Mouse (Mus musculus): Measurements from ENCODE around the gene Hoxa6. TPM values are rescaled to one million over a fixed set of nuclear protein-coding genes. Genes with fewer than 3 reads are reported as not detected.

Hoxa6 gene
- 2.6 and 4.3 TPM in 2 replicates for polyA plus RNA-seq (2012; rRNA removed)

DNA sequence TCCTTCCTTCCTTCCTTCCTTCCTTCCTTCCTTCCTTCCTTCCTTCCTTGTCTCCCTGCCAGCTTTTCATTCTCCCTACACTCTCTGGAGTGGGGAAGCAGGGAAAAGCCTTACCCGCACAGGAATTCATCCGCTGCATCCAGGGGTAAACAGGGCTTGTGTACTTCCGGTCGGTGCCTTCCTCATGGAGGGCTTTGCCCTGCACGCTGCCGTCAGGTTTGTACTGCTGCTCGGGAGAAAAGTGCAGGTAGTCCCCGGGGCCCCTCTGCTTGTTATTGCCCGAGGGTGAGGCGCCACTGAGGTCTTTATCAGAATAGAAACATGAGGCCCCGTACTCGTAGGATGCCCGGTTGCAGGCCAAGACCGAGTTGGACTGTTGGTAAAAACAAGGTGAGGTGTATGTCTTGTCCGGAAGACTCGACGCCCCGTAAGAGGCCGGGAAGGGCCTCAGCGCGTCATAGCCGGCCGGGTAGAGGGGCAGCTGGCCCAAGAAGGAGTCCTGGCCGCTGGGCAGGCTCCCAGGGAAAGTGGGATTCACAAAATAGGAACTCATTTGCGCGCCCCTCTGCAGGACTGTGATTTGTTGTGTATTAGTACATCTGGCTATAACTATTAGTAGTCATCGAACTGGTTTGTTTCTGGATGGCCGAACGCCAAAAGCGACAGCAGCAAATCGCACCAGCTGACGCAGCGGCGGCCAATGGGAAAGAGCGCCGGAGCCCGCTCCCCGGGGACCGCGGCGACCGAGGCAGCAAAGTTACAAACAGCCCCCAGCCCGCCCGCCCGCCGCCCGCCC, at the start of gene Hoxa6:
Gene Hoxa6 (minus strand): TSS at position 651 of the 796 bp plus-strand sequence.

DNA sequence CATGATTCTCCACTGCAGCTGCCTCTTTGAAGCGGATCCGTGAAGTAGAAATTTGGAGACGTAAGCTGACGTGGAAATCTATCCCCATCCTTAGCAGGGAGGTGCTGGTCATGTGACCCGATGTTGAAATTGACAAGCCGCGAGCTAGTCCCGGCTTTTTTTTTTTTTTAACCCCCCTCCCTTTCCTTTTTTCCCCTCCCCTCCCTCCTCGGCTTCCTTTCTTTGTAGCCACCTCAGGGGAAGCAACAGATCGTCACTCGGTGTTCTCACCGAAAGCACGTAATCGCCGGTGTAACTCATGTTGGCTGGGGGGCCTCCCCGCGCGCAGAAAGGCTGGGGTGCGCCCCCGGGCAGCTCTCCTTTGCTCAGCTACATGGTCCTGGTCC, 37.2 kb upstream of the Hoxa6 start, which contains the start of gene Hoxa11:
Gene Hoxa11 (minus strand): TSS at position 54 of the 386 bp plus-strand sequence.

DNA sequence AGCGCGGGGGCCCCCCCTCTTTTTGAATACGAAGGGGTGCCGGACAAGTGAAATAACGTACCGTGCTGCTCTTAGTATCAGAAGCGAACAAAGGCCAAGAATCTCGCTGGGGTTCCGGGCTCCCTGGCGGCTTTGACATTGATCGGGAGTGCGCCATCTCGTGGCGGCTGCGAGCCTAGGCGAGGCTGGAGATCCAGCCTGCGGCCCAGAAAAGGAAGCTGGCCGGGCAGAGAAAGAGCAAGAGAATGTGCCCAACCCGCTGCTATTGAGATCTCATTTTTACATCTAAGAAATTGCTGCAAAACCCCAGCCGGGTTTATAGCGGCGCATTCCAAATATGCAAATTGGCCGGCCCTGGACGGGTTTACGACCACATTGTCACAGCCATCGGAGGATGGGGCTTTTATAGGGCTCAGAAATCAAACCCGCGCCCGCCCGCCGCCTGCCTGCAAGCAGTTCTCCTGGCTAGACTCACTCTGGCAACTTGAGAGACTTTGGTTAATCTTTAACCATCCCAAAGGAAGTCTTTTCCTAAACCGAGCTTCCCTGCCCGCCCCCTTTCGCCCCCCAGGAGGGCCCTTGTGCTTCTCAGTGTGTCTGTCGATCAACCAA, 32.0 kb upstream of the Hoxa6 start, which contains the start of gene Hoxa10:
Gene Hoxa10 (minus strand): TSS at position 466 of the 612 bp plus-strand sequence.

DNA sequence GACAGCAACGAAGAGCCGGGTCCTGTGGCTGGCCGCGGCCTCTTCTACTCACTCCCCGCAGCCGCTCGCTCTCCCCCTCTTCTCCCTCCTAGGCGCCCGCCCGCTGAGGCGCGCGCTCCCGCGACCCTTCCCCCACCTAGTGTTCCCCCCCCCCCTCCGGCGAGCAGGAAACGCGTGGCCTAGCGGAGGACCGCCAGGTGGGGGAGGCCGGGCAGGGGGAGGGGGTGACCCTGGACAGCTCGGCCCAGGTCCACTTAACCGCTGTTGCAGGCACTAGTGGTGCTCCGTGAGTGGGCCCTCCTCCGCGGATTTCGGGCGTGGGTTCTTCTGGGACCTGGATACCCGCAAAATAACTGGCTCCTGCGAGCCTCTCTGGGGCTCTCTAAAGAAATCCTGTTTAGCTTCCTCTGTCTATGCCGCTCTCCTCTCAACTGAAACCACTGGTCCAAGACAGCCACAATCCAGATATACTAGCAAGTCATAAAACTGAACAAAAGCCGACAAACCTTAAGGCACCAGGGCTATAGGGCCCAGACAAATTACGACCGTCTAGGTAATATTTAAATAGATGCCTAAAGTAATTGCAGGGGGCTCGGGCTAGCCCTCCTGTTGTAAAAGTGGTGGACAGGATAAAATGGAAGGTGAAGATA, 22.1 kb upstream of the Hoxa6 start, which contains the start of gene Hoxa9:
Gene Hoxa9 (minus strand): TSS at position 574 of the 650 bp plus-strand sequence.

DNA sequence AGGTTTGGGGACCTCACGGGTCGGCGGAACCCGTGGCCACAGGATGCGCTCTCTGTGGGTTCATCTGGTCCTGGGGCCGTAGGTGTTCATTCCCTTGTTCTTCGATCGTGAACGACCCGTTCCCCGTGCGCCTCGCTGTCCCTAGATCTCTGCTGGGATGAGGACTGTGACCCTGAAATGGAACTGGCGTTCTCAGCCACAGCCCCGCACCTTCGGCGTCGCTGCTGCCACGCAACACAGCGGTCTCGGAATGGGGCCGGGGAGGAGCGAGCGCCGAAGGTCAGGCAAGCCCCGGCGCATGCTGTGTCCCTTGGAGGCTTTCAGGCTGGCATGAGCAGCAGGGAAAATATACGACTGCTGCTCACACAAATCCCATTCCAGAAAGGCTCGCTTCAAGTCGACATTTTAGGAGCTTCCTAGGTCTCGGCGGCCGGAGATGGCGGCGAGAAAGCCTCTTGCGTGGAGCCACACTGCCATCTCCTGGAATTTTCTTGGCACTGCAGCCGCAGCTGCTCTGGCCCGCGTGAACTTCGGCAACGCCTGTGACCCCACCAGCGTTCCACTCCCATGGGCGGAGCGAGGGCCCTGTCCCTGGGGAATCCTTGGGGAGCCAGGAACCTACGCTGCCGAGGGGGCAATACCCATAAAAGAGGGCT, 12.9 kb upstream of the Hoxa6 start, which contains the start of gene Hoxa7:
Gene Hoxa7 (minus strand): TSS at position 518 of the 656 bp plus-strand sequence.

DNA sequence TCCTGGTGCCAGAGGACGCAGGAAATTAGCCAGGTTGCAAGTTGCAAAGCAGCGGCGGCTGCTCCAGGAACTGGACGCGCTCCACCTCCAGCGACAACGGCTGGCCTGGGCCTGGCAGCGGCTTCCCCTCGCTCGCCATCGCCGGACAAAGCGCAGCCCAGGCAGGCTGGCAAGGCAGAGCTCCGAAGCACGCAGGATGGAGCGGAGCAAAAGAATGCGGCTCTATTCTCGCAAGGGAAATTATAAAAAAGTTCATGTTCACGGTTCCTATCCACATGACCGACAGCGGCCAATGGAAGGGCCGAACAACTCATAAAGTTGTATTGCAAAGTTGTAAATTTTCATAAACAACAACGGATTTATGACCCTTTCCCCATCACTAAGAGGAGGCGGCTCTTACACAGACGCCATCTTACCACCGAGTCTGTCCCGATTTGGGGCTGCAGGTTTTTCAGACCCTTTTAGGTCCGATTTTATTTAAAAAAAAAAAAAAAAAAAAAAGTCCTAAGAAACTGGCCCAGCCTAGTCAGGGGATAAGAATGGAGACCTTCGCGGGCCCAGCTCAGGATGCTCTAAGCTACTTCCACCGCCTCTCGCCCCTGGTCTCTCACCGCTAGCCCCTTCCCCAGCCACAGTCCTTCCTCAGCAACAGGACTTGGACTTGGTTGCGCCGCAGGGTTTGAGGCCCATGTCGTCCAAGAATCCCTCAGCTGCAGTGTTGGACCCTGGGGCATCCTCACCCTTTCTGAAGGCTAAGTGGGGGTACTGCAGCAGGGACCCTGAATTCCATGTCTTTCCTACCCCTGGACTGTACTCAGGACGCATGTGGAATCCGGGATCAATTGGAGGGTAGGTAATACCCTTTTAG, 4.8 kb upstream of the Hoxa6 start, which contains the start of the genes Hoxa3 and Gm28308:
Gene Hoxa3 (minus strand): TSS at position 218 of the 868 bp plus-strand sequence.
Gene Gm28308 (minus strand): TSS at position 221 of the 868 bp plus-strand sequence.

DNA sequence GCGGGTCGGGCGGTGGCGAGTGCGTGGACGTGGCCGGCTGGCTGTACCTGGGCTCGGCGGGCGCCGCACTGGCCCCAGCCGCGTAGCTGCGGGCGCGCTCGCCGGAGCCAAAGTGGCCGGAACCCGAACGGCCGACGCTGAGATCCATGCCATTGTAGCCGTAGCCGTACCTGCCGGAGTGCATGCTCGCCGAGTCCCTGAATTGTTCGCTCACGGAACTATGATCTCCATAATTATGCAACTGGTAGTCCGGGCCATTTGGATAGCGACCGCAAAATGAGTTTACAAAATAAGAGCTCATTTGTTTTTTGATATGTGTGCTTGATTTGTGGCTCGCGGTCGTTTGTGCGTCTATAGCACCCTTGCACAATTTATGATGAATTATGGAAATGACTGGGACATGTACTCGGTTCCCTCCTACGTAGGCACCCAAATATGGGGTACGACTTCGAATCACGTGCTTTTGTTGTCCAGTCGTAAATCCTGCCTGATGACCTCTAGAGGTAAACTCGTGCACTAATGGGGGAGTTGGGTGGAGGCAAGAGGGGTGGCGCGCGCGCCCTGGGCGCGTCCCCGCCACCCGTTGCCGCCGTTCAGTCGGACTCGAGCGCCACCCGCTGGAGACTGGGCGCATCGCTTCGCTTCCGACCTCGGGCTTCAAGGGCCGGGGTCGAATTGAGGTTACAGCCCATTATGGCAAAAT, 4.3 kb downstream of the Hoxa6 start, which contains the start of gene Hoxa5:
Gene Hoxa5 (minus strand): TSS at position 538 of the 703 bp plus-strand sequence.

DNA sequence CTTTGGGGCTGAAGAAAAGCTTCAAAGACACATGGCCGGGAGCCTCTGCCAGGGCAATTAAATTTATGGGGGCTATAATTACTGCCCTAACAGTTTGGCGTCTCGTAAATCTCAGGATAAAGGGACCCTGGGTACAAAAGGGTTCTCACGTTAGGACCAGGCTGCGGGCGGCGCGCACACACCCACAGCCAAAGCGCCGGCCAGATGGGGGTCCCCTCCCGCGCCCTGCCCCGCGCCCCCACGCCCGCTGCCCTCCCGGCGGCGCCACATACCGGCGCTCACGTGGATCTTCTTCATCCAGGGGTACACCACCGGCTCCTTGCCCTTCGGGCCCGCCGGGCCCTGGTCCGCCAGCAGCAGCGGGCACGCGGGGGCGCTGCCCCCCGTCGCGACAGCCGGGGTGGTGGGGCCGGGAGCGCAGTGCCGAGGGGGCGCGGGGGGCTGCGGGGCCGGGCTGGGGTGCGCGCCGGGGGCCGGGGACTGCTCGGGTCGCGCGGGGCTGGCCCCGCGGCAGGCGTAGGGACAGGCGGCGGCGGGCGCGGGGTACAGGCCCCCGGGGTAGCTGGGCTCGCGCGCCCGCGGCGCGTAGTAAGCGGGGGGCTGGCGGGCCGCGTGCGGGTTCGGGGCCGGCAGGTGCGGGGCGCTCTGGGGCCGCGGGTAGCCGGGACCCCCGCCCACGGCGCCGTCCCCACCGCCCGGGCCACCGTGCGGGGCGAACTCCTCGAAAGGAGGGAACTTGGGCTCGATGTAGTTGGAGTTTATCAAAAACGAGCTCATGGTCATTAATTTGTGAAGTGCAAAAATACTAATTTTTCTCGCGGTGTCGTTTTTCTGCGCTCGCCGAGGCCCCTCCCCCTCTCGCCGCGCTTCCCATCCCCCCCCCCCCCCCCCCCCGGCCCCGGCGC, 17.4 kb downstream of the Hoxa6 start, which contains the start of gene Hoxa4:
Gene Hoxa4 (minus strand): TSS at position 848 of the 905 bp plus-strand sequence.

DNA sequence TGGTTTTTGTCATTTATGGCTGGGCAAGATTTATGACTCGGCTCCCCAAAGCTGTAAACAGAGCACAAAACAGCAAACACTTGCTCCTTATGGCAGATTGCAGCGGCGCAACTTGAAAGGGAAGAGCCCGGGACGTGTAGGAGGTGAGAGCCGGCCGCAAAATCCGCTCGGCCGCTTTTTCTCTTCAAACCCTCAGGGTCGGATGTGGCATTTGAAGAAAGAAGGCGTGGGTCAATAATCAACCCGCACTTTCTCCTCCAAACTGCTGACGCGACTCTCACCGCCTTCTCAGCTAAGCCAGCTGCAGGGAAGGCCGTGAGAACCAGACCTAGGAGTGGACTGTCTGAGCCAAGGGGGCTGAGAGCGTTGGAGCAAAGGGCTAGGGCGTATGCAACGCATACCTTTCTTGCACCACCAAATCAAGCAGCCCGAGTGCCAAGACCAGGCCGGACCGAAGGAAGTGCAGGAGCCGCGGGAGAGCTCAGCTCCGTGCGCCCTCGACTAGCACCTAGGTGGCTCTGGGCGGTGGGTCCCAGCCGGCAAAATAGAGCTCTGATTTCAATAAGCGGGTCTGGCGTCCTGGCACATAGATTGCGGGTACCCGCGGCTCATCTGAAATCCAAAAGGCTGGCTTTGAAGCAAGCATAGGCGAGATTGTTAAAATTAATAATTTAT, 31.3 kb downstream of the Hoxa6 start, which contains the start of gene 5730596B20Rik:
Gene 5730596B20Rik (plus strand): TSS at position 438 of the 675 bp plus-strand sequence.

DNA sequence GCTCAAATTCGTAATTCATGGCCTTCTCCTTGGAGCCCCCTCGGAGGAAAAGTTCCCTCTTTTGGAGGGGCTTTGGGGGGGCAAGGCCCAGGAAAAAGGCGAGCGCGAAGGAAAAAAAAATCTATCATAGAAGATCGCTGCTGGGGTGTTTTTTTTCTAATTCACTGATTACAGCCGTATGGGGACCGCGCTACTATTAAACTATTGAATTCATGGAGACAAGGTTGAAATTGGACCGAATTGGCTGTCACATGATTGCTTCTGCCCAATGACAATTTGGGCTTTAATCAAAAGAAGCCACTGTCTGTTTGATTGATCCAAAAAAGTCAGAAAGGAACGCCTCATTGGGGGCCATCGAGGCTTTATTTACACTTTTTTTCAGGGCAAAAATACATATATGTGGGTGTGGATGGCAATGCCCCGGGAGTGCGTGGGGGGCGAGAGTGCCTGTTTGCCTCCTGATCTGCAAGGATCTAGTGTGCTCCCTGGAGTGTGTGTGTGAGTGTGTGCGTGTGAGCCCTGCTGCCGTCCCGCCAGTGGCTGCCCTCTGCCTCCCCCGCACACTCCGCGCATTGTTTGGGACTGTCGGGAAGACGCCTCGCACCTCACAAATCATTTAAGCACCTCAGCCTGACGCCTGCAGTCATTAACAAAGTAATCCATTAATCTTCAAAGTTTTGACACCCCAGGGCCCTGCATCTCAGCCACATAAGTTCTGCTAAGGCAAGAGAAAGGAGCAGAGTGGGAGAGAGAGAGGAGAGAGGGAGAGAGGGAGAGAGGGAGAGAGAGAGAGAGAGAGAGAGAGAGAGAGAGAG, 43.7 kb downstream of the Hoxa6 start, which contains the start of gene Hoxa2:
Gene Hoxa2 (minus strand): TSS at position 206 of the 815 bp plus-strand sequence.

DNA sequence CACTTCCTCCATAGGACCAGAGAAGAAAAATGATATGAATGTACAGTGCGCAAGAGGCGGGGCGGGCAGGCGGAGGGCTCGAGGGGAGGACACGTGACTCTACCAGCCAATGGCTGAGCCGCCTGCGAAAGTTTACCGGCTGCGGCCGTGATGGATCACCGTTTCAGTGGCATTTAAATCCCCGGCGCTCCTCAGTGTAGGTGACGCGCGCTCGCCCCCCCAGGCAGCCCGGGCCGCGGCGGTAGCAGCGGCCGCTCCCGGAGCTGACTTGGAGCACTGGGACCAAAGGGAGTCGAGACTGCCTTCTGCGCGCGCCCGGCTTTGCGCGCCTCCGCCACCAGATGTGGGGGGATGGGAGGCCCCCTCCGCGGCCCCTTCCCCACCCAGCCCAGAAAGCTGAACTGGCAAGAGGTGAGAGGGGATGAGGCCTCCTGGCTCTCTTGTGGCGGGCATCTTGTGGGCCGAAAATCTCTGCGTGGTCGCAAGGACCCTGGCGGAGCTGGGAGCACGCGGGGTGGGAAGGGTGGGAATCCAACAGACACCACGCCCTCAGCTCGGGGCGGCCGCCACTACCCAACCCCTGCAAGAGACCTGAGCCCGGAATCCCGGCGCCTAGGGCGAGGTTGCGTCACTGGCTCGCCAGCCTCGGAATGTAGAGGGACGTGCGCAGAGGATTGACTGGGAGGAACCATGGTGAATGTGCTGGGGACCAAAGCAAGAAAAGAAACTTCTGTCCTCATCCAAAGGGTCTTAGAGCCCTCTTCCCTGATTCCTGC, 50.1 kb downstream of the Hoxa6 start, which contains the start of gene Hoxa1:
Gene Hoxa1 (minus strand): TSS at position 42 of the 776 bp plus-strand sequence.

Other genes starting within 250 kb of the Hoxa6 start
- 9.4 and 11.9 TPM in 2 replicates for gene Skap2, start 196.2 kb downstream of the Hoxa6 start, polyA plus RNA-seq (2012; rRNA removed)
- 0.59 and 1.3 TPM in 2 replicates for gene Hoxa1, start 50.4 kb downstream of the Hoxa6 start, polyA plus RNA-seq (2012; rRNA removed)
- 7.4 and 16.1 TPM in 2 replicates for gene Hoxa2, start 43.9 kb downstream of the Hoxa6 start, polyA plus RNA-seq (2012; rRNA removed)
- gene 5730596B20Rik, start 31.2 kb downstream of the Hoxa6 start, polyA plus RNA-seq (2012; rRNA removed): 0.42 and 0.73 TPM in 2 replicates
- 9.9 and 13.7 TPM in 2 replicates for gene Hoxa4, start 17.0 kb downstream of the Hoxa6 start, polyA plus RNA-seq (2012; rRNA removed)
- 44.2 and 47.7 TPM in 2 replicates for gene Hoxa5, start 4.1 kb downstream of the Hoxa6 start, polyA plus RNA-seq (2012; rRNA removed)
- 8.3 and 13.2 TPM in 2 replicates for gene Hoxa3, start 4.6 kb upstream of the Hoxa6 start, polyA plus RNA-seq (2012; rRNA removed)
- gene Gm28308, start 4.6 kb upstream of the Hoxa6 start, polyA plus RNA-seq (2012; rRNA removed): 0.10 and 0.41 TPM in 2 replicates
- 0.40 and 5.8 TPM in 2 replicates for gene Hoxa7, start 13.1 kb upstream of the Hoxa6 start, polyA plus RNA-seq (2012; rRNA removed)
- 1.4 TPM in 1 of 2 replicates, not detected in the other for gene Hoxa9, start 22.4 kb upstream of the Hoxa6 start, polyA plus RNA-seq (2012; rRNA removed)
- 0.04 TPM in 1 of 2 replicates, not detected in the other for gene Hoxa10, start 32.1 kb upstream of the Hoxa6 start, polyA plus RNA-seq (2012; rRNA removed)
- gene Hoxa11, start 37.1 kb upstream of the Hoxa6 start, polyA plus RNA-seq (2012; rRNA removed): not detected in 2 replicates
- gene Hoxa13, start 52.2 kb upstream of the Hoxa6 start, polyA plus RNA-seq (2012; rRNA removed): not detected in 2 replicates
- gene Evx1, start 104.8 kb upstream of the Hoxa6 start, polyA plus RNA-seq (2012; rRNA removed): 1.7 and 2.8 TPM in 2 replicates